Mouse (Mus musculus): ENCODE measurements around the gene Bub3. TPM values are rescaled to one million over a fixed set of nuclear protein-coding genes. Genes with fewer than 3 reads are reported as not detected.

Gene Bub3
- polyA plus RNA-seq, 1 experiment from 2014 or later: 192 TPM

Other genes starting within 250 kb of the Bub3 start
- not detected in 2 replicates for gene Cuzd1, start 237.9 kb upstream of the Bub3 start, polyA plus RNA-seq (2015; fragmentation: Nextera tagmentation; extraction: Ambion mirVana)
- not detected in 2 replicates for gene Fam24b, start 230.7 kb upstream of the Bub3 start, polyA plus RNA-seq (2015; fragmentation: Nextera tagmentation; extraction: Ambion mirVana)
- not detected in 2 replicates for gene Fam24a, start 226.4 kb upstream of the Bub3 start, polyA plus RNA-seq (2015; fragmentation: Nextera tagmentation; extraction: Ambion mirVana)
- 21.9 and 24.2 TPM in 2 replicates for gene 2310057M21Rik, start 197.5 kb upstream of the Bub3 start, polyA plus RNA-seq (2015; fragmentation: Nextera tagmentation; extraction: Ambion mirVana)
- gene Pstk, start 189.1 kb upstream of the Bub3 start, polyA plus RNA-seq (2015; fragmentation: Nextera tagmentation; extraction: Ambion mirVana): 33.7 TPM in 2 replicates
- gene Ikzf5, start 149.7 kb upstream of the Bub3 start, polyA plus RNA-seq (2015; fragmentation: Nextera tagmentation; extraction: Ambion mirVana): 15.9 and 17.3 TPM in 2 replicates
- 114 and 122 TPM in 2 replicates for gene Acadsb, start 149.6 kb upstream of the Bub3 start, polyA plus RNA-seq (2015; fragmentation: Nextera tagmentation; extraction: Ambion mirVana)
- gene Hmx3, start 17.4 kb upstream of the Bub3 start, polyA plus RNA-seq (2015; fragmentation: Nextera tagmentation; extraction: Ambion mirVana): 0.20 and 0.92 TPM in 2 replicates
- gene Hmx2, start 11.4 kb upstream of the Bub3 start, polyA plus RNA-seq (2015; fragmentation: Nextera tagmentation; extraction: Ambion mirVana): 0.93 and 1.1 TPM in 2 replicates